Mouse (Mus musculus) embryonic facial prominence, embryonic 14.5 days (tissue): ENCODE measurements at regions not wholly inside any gene's neighbourhood (a gene's known extent, or its start where the extent isn't known, plus 50 kb on each side); places are given as distances from the start of the nearest gene placed in this dataset.

Experiments used
- ATAC-seq: fragments of 200-750 bp; cut with Nextera tagmentation; 2 replicates; pipeline ENCODE4 v1.8.0; 2017; ENCODE audit warnings: low read depth, moderate number of reproducible peaks, moderate TSS enrichment
- DNase-seq: peaks from one replicate; pipeline ENCODE4 v3.0.0-alpha.2; 2015; ENCODE audit warnings: low spot score
- H3K27ac ChIP-seq: fragments of 300-500 bp; sonication (generic); replicated peaks from 2 replicates; pipeline ENCODE4 v1.5.1; 2014; ENCODE audit warnings: low read depth, mild to moderate bottlenecking, low read length, moderate library complexity
- H3K27me3 ChIP-seq: fragments of 300-500 bp; sonication (generic); replicated peaks from 2 replicates; pipeline ENCODE4 v1.6.1; 2014; ENCODE audit warnings: low read length; ENCODE audit not compliant: control insufficient read depth, insufficient read depth
- H3K36me3 ChIP-seq: fragments of 300-500 bp; sonication (generic); 2 replicates; pipeline ENCODE4 v1.6.1; 2014; ENCODE audit warnings: low read length, mixed read lengths; ENCODE audit not compliant: control insufficient read depth, insufficient read depth
- H3K4me1 ChIP-seq: fragments of 300-500 bp; sonication (generic); 2 replicates; pipeline ENCODE4 v1.6.1; 2014; ENCODE audit warnings: antibody characterized with exemption, low read length; ENCODE audit not compliant: control insufficient read depth, insufficient read depth
- H3K4me2 ChIP-seq: fragments of 300-500 bp; sonication (generic); 2 replicates; pipeline ENCODE4 v1.6.1; 2014; ENCODE audit warnings: low read depth, mild to moderate bottlenecking, low read length, moderate library complexity, mixed read lengths
- H3K4me3 ChIP-seq: fragments of 300-500 bp; sonication (generic); 2 replicates; pipeline ENCODE4 v1.5.1; 2014; ENCODE audit warnings: low read depth, mild to moderate bottlenecking, low read length
- H3K9ac ChIP-seq: fragments of 300-500 bp; sonication (generic); 2 replicates; pipeline ENCODE4 v1.6.1; 2014; ENCODE audit warnings: low read depth, mild to moderate bottlenecking, low read length, moderate library complexity, mixed read lengths
- H3K9me3 ChIP-seq: fragments of 300-500 bp; sonication (generic); 2 replicates; pipeline ENCODE4 v1.6.1; 2016; ENCODE audit warnings: low read length; ENCODE audit not compliant: control insufficient read depth
- WGBS: fragments of 180-500 bp; shearing (Covaris S2); extraction: QIAGEN DNeasy Blood & Tissue Kit; methylation state at CpG from one replicate; pipeline ENCODE4 v1.1.7; 2014; 5-methylcytosine and 5-hydroxymethylcytosine counted together

GRCm38 (mm10) chr11:63211501-63211900 lies 82.7 kb downstream of the Pmp22 start:
- Histone ChIP-seq H3K9me3 (no peaks in the 10 kb centered on the region), H3K36me3 (no peaks in the 10 kb centered on the region), H3K4me2 (no peak overlapping the region), H3K27ac (no peak overlapping the region), H3K4me1 (no peaks in the 10 kb centered on the region), H3K9ac (no peak overlapping the region), H3K4me3 (no peak overlapping the region), H3K27me3 (no peaks in the 10 kb centered on the region)
- 73% methylated on average over 4 of the region's 4 CpGs for WGBS
- ATAC-seq, result no peak
- peak; percentile 43 for DNase-seq

GRCm38 (mm10) chr11:63213043-63213442 lies 84.3 kb downstream of the Pmp22 start:
- DNase-seq (peak; percentile 75), ATAC-seq (no peak)
- 12% methylated on average over 6 of the region's 6 CpGs for WGBS
- Histone ChIP-seq H3K27ac (no peak overlapping the region), H3K27me3 (no peaks in the 10 kb centered on the region), H3K4me1 (no peaks in the 10 kb centered on the region), H3K4me2 (no peak overlapping the region), H3K9me3 (no peaks in the 10 kb centered on the region), H3K36me3 (no peaks in the 10 kb centered on the region), H3K9ac (no peak overlapping the region), H3K4me3 (no peak overlapping the region)

GRCm38 (mm10) chr11:63213901-63214425 lies 85.2 kb downstream of the Pmp22 start:
- Histone ChIP-seq H3K27ac (no peak overlapping the region), H3K9me3 (no peaks in the 10 kb centered on the region), H3K27me3 (no peaks in the 10 kb centered on the region), H3K4me3 (no peak overlapping the region), H3K4me2 (0 out of 2 replicates have a peak overlapping the region, but pooled peaks have one; percentile 10), H3K36me3 (no peaks in the 10 kb centered on the region), H3K4me1 (no peaks in the 10 kb centered on the region), H3K9ac (no peak overlapping the region)
- no peak for ATAC-seq
- 57% methylated on average over 19 of the region's 19 CpGs for WGBS
- no peak for DNase-seq

DNA sequence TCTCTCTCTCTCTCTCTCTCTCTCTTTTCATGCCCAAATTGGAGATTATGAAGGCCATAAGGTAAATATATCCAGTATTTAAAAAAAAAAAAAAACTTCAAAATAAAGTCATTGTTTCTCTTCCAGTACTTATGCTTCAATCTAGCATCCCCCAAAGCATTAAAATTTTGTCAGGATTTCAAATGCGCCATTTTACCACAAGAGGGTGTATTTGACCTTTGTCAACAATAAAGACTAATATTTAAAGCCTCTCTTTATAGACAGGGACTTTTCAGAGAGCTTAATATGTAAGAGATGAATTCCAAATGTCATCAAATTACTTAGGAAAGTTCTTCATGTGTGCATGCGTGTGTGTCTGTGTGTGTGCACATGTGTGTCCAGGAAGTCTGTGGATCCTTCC lies 87.2 kb downstream of the Pmp22 start:
- DNase-seq (peak; percentile 41), ATAC-seq (no peak)
- Histone ChIP-seq H3K9me3 (no peaks in the 10 kb centered on the region), H3K27ac (no peak overlapping the region), H3K4me1 (no peaks in the 10 kb centered on the region), H3K36me3 (no peaks in the 10 kb centered on the region), H3K9ac (no peak overlapping the region), H3K4me3 (no peak overlapping the region), H3K4me2 (no peak overlapping the region), H3K27me3 (no peaks in the 10 kb centered on the region)
- 67% methylated on average over 2 of the region's 2 CpGs for WGBS

DNA sequence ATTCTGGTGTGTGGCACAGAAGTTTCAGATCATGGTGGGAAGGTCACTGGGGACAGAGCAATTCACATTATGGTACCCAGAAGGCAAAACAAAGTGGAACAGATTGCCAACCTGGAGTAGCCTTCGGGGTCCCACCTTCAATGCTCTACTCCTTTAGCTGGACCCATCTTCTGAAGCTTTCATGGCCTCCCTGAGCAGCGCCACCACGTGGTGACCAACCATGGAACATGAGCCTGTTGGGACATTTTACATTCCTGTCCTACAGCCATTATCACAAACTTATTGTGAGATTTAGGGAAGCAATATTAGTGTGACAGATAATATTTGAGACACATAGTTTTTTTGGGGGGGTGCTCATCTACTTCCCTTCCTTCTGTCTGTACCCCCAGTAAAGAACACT lies 88.3 kb downstream of the Pmp22 start:
- ATAC-seq, result no peak
- Histone ChIP-seq H3K9ac (no peak overlapping the region), H3K9me3 (no peaks in the 10 kb centered on the region), H3K27ac (no peak overlapping the region), H3K27me3 (no peaks in the 10 kb centered on the region), H3K4me1 (no peaks in the 10 kb centered on the region), H3K4me3 (no peak overlapping the region), H3K36me3 (no peaks in the 10 kb centered on the region), H3K4me2 (no peak overlapping the region)
- 50% methylated on average over 3 of the region's 3 CpGs for WGBS
- DNase-seq, result no peak

- Histone ChIP-seq H3K9ac (no peak overlapping the region), H3K36me3 (no peaks in the 10 kb centered on the region), H3K4me3 (no peak overlapping the region), H3K27me3 (no peaks in the 10 kb centered on the region), H3K9me3 (no peaks in the 10 kb centered on the region), H3K4me2 (no peak overlapping the region), H3K4me1 (no peaks in the 10 kb centered on the region), H3K27ac (no peak overlapping the region)
- ATAC-seq (no peak), DNase-seq (no peak)
- WGBS, result 94% methylated on average over 3 of the region's 3 CpGs
Observed at GRCm38 (mm10) chr11:63226471-63226870, 97.7 kb downstream of the Pmp22 start.

DNA sequence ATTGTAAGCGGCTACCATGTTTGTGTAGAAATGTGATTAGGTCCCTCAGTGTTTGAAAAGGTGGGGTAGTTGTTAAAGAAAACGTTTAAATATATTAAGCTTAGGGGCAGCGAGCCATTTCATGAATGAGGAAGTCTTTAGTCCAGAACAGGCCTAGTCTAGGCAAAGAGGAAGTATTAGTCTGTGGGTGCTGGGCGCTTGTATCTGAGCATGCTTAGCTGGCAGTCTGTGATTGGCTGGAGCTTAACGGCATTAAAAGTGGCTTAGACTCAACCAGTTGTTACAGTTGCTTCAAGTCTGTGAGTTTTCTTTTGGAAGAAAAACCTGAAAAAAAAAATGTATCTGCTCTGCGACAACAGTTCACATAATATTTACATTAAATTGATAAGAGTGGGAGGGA lies 102.0 kb downstream of the Pmp22 start:
- no peaks in the 10 kb centered on the region for H3K9me3 ChIP-seq
- no peak overlapping the region for H3K27ac ChIP-seq
- no peak overlapping the region for H3K9ac ChIP-seq
- no peak overlapping the region for H3K4me2 ChIP-seq
- no peaks in the 10 kb centered on the region for H3K27me3 ChIP-seq
- H3K36me3 ChIP-seq, result no peaks in the 10 kb centered on the region
- ATAC-seq (no peak), DNase-seq (no peak)
- no peaks in the 10 kb centered on the region for H3K4me1 ChIP-seq
- no peak overlapping the region for H3K4me3 ChIP-seq
- 83% methylated on average over 6 of the region's 6 CpGs for WGBS

GRCm38 (mm10) chr11:63233172-63233966 lies 104.6 kb downstream of the Pmp22 start:
- Histone ChIP-seq H3K4me1 (no peaks in the 10 kb centered on the region), H3K4me3 (no peak overlapping the region), H3K27ac (no peak overlapping the region), H3K9ac (no peak overlapping the region), H3K9me3 (no peaks in the 10 kb centered on the region), H3K4me2 (no peak overlapping the region), H3K36me3 (no peaks in the 10 kb centered on the region), H3K27me3 (no peaks in the 10 kb centered on the region)
- ATAC-seq, result no peak
- 82% methylated on average over 13 of the region's 13 CpGs for whole genome bisulfite sequencing
- DNase-seq, result no peak

DNA sequence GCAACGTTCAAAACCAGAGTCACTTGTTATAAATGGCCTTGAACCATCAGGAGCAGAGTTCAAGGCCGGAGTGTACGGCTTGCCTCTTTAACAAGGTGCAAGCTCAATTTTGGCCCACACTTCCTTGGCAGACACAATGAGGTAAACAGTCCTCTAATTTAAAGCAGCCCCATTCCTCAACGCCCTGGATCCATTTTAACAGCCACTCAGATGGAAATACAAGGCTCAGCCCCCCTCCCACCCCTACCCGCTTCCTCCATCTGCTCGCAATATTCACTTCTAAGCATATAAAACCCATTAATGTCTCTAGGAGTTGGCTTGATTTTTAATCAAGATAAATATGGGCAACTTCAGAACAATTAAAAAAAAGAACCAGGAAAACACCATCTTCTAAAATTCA lies 105.7 kb downstream of the Pmp22 start:
- H3K9ac ChIP-seq, result no peak overlapping the region
- no peaks in the 10 kb centered on the region for H3K36me3 ChIP-seq
- H3K4me2 ChIP-seq, result no peak overlapping the region
- WGBS, result 47% methylated on average over 6 of the region's 6 CpGs
- ATAC-seq, result no peak
- no peak overlapping the region for H3K4me3 ChIP-seq
- no peaks in the 10 kb centered on the region for H3K9me3 ChIP-seq
- H3K4me1 ChIP-seq, result peaks cover 4% of the 10 kb centered on the region; the same call in 1 of the 2 replicates
- no peak overlapping the region for H3K27ac ChIP-seq
- no peaks in the 10 kb centered on the region for H3K27me3 ChIP-seq
- peak; percentile 57 for DNase-seq
